Mouse (Mus musculus): Measurements from ENCODE around the gene Utp14a.
"Not testable (repeated sequence)": the region's sequence is repeated elsewhere in the genome, so short reads cannot be mapped to it uniquely, and the experiment has no call there.

Utp14a gene

DNA sequence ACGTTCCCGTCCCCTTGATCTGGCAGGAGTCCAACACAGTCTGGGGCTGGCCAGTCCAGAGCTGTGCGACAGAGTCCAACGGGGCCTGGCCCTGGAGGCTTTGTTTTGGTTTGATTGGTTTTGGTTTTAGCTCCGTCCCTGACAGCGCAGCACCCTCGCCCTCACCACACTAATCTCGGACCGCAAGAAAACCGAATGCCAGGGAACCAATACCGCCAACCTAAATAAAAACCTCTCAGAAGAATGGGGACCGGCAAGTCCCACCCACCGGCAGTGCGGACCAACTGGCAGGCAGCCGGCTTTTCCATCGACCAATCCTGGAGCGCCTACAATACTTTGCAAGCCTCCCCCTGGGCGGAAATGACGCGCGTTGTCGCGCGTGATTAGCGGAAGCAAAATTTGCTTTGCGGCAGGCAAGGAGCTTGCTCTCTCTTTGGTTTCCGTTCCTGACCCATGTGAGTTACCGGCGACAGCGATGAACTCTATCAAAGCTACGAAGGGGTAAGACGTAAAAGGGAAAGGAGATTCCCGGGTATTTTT lies at the start of gene Utp14a:
Gene Utp14a, plus strand, starts transcription at position 395 of the 540 bp plus-strand sequence.
- DNase-seq (ENCODE audit: low spot score), result peak; percentile 96

DNA sequence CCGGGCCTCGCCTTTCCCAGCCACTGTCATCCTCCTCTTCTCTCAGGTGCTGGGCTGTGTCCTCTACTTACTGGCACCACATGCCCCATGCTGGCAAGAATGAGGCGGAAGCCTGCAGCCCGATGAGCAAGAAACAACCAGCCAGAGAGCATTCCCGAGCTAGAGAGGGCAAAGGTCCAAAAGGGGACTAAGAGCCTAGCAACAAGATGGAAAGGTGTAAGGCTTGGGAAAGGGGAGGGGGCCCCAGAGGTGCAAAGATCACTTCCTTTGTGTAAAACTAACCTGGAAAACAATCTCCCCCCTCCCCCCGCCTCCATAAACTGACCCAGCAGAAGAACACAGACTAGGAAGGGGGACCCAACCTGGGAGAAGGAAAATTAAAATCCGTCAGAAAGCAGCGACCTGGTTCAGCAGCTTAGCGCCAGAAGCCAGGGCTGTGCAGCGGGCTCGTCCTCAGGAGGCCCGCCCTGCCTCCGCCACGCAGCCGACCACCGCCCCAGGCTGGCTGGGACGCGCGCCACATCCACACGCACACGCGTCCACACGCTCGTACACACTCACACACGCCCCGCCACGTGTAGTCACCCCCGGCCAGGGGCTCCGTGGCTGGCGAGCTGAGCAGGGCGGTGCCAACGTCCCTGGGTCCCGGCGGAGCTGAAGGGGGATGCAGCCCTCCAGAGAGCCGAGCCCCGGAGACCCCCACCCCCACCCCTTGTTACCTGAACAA lies 48.7 kb upstream of the Utp14a start:
- DNase-seq (ENCODE audit: low spot score), result peak; percentile 30

DNA sequence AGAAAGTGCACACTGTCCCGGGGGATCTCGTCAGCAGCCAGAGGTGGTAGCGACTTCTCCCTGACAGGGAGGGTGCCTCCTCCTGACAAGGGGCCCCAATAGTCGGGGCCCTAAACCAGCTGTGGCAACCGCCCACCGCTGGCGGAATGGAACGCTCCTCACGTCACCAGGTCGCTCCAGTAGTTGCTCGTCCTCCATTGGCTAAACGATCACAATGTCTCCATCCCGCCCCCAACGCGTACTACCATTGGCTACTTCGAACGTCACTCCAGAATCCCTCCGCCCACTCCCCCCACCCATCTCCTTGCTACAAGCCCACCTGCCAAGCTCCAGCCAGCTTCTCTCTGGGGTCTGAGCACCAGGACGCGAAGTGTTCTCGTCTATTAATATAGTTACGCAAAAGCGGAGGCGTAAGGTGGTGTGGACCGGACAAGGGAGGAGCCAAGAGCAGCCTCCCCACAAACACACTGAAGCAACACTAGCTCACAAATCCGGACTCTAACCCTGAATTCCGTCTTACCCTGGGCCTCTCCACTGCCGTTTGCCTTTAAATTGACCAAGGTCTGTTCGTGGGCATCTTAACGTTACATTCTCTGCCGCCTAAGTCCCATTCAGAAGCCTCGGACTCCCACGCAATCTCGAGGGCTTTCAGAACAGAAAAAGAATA lies 48.0 kb upstream of the Utp14a start, which contains the start of gene Zdhhc9:
Gene Zdhhc9, minus strand, starts transcription at position 360 of the 667 bp plus-strand sequence.
- DNase-seq (ENCODE audit: low spot score), result peak; percentile 81

DNA sequence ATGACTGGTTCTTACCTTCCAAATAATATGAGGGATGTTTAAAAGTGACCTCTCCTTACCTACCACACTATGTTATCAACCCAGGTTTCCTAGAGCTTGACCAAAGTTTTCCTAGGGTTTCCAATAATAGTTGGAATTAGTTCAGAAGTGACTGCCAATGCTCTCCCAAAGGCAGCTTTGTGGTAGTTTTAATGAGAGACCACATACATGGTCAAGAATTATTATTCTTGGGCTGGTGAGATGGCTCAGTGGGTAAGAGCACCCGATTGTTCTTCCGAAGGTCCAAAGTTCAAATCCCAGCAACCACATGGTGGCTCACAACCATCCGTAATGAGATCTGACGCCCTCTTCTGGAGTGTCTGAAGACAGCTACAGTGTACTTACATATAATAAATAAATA lies 46.9 kb upstream of the Utp14a start:
- DNase-seq (ENCODE audit: low spot score), result not testable (repeated sequence)

DNA sequence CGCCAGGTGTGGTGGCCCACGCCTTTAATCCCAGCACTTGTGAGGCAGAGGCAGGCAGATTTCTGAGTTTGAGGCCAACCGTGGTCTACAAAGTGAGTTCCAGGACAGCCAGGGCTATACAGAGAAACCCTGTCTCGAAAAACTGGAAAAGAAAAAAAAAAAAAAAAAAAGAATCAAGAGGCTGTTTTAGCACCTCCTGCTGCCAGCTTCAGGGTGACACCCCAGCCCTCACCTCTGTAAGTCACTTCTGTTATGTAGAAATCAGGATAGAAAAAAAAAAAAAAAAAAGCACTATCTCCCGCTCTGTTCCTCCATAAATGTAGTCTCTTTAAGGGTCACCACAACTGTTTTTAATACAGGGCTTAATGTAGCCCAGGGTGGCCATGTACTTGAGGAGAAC lies 37.2 kb upstream of the Utp14a start:
- DNase-seq (ENCODE audit: low spot score), result no peak

DNA sequence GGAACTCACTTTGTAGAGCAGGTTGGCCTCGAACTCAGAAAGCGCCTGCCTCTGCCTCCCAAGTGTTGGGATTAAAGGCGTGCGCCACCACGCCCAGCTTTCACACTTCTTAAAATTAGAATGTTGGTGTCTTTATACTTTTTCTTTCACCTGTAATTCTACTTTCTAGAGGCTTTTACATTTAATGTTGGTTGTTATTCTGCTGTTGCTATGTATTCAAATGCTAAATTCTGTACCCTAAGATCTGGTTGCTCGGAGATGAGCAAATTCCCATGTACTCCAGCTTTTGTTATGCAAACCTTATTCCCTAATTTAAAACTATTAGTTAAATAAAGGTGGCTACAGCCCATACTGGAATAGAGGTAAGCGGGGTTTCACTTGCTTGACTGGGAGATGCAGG lies 34.0 kb upstream of the Utp14a start:
- no peak for DNase-seq (ENCODE audit: low spot score)

DNA sequence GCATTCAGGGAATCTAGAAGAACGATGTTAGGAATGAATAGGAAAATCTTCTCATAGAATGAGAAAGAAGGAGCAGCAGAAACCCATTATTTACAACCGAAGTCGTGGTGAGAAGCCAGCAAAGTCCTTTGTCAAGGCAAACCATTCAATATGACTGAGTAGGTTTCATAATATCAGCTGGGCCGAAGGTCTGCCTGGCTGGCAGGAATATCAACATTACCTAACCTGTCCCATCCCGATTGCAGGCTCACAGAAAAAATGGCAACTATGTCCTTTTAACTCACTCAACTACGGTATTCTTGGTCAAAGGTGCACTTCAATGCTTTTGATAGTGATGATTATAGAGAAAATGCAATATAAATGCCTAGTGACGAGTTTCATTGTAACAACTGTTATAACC lies 30.4 kb upstream of the Utp14a start:
- no peak for DNase-seq (ENCODE audit: low spot score)

DNA sequence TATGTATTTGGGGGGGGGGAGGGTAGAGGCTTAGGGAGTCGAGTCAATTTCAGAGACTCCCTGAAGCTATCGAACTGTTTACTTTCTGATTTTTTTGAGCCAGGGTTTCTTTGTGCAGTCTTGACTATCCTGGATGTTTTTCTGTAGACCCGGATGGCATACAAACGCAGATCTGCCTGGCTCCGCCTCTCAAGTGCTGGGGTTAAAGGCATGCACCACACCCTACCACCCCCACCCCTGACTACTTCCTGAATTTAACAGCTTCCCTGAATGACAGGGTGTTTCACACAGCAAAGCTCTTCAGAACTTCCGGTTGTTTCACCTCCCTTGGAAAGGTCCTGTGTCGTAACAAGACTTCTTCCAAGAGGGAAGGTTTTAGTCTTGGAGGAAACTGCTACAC lies 22.2 kb upstream of the Utp14a start:
- DNase-seq (ENCODE audit: low spot score), result no peak

DNA sequence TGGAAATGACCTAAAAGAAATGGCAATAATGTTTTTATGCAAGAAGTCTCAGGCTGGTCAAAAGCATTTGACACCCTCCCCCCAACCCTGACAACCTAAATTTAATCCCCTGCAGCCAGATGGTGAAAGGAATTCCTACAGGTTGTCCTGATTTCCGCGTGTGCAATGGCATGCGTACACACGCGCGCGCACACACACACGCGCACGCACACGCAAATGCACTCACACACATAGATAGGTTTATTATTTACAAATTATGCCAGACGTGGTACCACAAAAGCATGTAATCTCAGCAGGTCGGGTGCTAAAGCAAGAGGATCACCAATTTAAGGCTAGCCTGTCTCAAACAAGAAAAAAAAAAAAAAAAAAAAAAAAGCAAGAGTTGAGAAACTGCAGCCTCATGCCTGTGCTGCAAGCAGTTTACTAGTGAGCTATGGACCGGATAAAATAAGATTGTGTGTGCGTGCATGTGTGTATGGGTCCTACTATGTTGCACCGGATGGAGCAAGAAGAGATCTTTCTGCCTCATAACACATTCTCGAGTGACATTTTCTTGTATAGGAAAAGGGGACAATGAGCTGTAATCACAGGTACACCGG lies 733 bp upstream of the Utp14a start:
- peak; percentile 20 for DNase-seq (ENCODE audit: low spot score)

DNA sequence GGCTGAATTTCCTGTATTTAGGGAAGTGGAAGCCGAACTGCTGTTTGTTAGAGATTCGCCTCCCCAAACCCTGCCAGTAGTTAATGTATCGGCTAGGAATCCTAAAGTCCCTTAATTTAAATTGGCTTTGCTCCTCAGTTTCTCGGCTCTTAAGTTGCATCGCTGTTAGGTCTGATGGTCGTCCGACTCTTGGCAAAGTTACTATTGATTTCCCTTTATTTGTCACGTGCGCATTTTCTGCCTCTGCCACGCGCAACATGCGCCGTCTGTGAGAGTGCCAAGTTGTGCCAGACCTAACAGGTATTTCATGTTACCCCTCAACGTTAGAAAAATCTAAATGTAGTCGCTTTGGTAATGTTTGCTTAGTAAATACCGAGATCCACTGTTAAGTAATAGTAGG lies 349 bp downstream of the Utp14a start:
- peak; percentile 14 for DNase-seq (ENCODE audit: low spot score)

DNA sequence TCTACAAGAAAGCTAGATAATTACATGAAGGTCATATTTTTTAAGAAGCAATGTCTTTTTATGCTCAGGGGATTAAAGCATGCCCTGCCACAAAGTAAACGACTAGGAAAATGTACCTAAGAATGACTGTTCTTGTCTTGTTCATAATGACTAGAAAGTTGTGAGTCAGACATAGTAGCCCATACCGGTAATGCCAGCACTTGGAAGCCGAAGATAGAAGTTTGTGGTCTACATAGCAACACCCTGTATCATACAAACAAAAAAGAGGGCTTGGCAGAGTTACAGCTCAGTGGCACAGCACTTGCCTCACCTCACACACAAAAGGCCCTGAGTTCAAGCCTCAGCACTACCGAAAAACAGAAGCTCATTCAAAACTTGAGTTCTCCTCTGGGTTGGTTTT lies 15.0 kb downstream of the Utp14a start:
- DNase-seq (ENCODE audit: low spot score), result no peak

DNA sequence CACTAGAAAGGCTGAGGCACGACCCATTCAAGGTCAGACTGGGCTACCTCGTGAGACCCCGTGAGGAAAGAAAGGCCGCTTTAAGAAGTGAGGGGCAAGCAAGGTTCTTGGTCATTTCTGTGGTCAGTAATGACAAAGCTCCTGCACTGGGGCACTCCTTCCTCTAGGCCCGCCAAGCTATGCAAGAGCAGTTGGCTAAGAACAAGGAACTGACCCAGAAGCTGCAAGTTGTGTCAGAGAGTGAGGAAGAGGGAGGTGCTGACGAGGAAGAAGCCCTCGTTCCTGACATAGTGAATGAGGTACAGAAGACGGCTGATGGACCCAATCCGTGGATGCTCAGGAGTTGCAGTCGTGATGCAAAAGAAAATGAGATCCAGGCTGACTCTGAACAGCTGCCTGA lies 18.0 kb downstream of the Utp14a start:
- no peak for DNase-seq (ENCODE audit: low spot score)

DNA sequence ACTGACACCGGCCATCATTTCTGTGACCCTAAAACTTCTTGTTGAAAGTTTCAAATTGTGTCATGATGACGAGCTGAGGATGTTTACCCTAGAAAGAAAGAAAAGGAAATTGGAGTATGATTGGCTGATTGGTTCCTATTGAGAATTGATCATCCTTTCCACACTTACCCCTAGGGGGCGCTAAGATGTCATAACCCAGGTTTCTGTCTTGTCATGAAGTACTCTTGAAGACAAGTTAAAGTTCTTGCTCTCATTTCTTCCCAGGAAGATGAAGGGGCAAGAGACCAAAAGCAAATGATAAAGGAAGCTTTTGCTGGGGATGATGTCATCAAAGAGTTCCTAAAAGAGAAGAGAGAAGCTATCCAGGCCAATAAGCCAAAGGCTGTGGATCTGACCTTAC lies 21.4 kb downstream of the Utp14a start:
- peak; percentile 30 for DNase-seq (ENCODE audit: low spot score)

DNA sequence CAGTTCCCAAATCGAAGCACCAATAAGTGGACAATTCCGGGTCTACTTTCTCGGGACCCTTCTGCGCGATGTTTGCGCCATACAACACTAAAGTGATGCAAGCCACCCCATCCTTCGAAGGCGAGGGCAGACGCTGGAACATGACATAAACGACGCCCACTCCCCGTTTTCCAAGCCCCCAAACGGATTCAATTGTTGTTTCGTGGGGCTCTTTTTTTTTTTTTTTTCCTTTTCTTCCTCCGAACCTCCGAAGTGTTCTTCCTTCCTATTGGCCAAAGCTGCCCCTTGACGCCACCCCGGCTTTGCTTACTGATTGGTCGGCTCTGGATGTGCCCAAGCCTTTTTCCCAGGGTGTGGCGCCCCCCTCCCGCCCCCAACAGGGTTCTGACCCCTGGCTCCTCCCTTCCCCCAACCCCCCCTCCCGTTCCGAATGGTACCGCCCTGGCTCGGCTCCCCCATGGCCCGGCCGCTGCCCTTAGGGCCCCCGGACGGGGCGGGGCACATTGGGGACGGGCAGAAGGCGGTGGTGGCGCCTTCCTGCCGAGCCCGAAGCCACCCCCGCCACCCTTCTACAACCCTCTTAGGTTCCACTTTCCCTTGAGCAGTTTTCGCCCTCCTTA lies 27.8 kb downstream of the Utp14a start:
- peak; percentile 74 for DNase-seq (ENCODE audit: low spot score)

DNA sequence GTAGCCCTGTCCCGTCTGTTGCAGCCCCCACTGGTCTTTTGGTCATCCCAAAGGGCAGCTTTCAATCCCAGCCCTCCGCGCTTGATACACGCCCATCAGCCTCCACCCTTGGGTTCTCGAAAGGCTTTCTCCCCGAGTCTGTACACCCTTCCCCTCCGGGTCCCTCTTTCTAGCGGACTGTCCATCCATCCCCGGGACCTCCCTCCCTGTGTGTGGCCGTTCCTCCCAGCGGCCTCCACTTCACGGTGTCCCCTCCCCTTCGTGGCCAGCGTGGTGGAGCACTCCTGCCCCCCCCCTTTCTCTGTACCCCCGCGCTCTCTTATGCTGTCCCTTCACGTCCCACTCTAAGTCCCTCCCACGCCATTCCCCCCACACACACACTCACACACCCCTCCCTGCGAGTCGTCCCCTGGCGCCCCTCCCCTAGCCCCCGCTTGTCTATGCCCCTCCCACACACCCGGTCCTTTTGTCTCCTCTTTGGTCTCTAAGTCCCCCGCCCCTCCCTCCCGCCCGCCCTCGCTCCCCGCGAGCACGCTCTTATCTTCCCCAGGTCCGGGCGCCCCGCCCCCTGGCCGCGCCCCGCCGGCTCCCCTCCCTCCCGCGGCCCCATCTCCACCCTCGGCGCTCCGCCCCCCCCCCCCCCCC lies 28.5 kb downstream of the Utp14a start:
- peak; percentile 58 for DNase-seq (ENCODE audit: low spot score)

DNA sequence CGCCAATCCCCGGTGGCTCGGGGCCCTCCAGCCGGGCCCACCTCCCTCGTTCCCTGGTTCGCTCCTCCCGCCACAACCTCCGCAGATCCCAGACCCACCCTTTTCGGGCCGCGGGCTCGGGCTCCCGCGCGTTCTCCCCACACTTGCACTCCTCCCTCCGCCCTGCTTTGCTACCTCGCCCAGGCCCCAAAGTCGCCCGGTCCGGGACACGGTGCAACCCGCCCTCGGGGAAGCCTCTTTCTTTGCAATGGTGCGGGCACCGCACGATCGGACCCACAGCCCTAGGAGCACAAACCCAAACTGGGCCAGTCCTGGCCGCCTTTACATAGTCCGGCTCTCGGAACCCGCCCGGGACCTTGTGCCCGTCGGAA lies 29.0 kb downstream of the Utp14a start:
- peak; percentile 48 for DNase-seq (ENCODE audit: low spot score)

DNA sequence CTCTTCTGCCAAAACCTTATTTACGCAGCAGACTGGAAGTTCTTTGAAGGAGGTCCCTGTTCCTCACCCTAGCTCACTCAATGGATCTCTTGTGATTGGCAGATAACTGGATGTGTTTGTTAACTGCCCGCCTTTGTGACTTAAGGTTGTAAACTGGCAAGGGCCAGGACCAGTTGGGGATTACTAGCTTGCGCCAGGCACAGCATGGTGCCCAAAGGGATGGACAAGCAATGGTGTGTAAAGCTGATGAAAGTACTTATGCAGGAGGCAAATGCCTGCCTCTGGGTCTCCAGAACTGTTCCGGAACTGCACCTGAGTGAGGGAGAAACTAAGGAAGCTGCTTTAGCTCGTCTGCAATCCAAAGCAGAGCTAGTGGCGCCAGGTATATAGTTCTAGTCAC lies 29.8 kb downstream of the Utp14a start:
- DNase-seq (ENCODE audit: low spot score), result no peak

DNA sequence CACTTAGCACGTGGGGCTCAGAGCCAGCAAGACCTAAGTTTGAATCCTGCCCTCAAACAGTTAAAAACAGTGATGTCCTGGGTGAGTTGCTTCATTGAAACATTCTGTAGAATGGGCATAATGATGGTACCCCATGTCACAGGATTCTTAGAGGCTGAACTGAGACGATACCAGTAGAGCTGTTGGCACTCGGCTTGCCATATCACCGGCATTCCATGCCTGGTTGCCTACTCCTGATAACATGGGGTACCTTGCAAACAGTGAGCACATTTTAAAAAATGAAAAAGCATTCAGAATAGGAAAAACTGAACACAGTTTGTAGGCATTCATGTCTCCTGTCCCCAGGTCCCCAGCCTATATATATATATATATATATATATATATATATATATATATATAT lies 31.3 kb downstream of the Utp14a start:
- DNase-seq (ENCODE audit: low spot score), result no peak

DNA sequence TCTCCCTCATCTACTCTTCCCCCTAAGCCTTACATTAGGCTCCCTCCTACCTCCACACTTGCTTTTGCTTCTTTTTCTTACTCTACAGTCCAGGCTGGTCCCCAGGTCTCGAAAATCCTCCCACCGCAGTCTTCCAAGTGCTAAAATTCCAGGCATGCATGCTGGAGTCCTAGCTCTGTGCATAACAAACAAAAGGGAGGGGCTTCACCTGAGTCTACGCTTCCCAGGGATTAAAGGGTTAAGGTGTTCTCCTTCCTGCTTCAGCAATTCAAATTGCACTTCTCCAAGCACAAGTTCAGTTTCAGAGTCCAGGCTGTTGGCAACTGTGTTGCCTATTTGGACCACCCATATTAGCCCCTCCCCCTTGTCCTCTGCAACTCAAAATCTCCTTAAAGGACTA lies 34.8 kb downstream of the Utp14a start:
- DNase-seq (ENCODE audit: low spot score), result no peak

DNA sequence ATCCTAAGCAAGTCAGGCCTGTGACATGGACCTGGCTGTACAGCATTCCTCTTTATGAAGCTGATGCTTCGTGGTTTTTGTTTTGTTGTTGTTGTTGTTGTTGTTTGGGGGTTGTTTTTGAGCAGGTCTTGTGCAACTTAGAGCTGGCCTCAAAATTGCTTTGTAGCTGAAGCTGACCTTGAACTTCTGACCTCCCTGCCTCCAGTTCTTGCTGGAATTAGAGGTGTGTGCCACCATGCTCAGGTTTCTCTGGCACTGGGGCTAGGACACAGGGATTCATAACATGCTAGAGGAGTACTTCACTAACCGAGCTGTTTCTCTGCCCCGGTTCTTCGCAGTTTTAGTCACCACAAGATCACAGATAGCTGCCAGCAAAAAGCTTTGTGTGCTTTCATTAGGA lies 48.7 kb downstream of the Utp14a start:
- no peak for DNase-seq (ENCODE audit: low spot score)

DNA sequence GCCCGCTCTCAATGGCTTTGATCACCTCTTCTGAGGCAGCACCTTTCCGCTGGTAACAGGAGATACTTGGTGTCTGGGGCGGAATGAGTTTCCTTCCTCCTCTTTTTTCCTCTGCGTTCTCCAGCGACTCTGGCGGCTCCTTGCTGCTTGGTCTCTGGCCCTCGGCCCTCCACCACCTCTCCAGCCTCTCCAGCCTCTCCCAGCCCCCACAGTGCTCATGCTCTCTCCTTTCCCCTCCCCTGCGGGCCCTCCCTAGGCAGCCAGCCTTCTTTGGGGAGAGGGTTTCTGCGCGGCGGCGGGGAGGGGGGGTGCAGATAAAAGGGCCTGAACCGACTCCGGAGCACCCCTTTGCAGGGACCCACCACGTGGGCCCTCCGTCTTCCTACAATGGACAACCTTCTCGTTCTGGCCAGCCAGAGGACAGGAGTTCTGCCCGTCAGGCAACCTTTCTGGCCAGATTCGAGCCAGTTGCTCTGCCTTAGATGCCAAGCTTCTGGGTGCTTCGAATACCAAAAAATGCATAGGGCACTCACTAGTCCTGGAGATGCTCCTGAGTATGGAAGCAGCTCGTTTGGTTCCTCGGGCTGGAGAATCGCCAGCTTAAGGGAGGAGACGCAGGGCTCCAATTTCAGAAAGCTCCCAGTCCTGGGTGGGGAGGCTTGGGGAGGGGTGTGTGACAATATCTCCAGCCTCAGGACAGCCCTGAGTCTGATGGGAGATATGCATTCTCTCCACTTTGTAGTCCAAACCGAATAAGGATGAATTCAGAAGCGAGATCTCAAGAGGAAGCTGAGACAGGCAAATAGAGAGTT lies 54.2 kb downstream of the Utp14a start:
- no peak for DNase-seq (ENCODE audit: low spot score)

All from MN1 (cell line).